Mouse (Mus musculus): Measurements from ENCODE around the gene Aoc3. TPM values are rescaled to one million over a fixed set of nuclear protein-coding genes. Genes with fewer than 3 reads are reported as not detected.
A peak's percentile ranks its signal among the peaks of the same experiment; 100 is the strongest.

Gene Aoc3
- polyA plus RNA-seq, 1 experiment from 2014 or later: not detected

DNA sequence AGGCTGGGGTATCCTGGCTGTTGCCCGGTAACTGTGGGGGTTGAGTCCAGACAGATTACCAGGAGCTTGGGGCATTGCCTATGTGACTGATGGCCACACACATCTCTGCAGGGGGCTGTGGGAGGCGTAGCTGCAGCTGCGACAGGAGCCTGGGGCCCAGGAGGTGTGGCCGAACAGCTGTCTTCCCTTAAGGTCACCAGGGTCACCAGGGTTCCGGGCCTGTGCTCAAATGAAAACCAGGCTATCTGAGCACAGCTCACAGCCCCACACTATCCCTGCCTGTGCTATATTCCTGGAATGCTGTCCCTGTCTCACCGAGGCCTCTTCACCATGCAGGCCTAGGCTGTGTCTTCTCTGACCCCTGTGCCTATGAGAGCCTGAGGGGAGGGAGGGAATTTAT is 4.1 kb downstream of the Aoc3 start:
- WGBS: 6% methylated on average over 6 of the region's 6 CpGs

DNA sequence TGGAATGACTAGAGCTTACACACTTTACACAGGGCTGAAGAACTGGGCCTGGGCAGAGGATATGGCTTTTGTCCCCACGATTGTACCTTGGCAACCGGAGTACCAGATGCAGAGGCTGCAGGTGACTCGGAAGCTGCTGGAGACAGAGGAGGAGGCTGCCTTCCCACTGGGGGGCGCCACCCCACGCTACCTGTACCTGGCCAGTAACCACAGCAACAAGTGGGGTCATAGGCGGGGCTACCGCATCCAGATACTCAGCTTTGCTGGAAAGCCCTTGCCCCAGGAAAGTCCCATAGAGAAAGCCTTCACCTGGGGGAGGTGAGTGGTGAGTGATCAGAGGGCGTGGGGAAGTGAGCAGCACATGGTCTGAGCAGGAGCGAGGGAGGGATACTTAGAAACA is 5.3 kb downstream of the Aoc3 start:
- no peaks in the 10 kb centered on the region for H3K36me3 ChIP-seq (ENCODE audit: control insufficient read depth, insufficient read depth, low read length)
- DNase-seq (ENCODE audit: low spot score) (no peak), ATAC-seq (ENCODE audit: low FRiP score) (no peak)
- no peaks in the 10 kb centered on the region for H3K9me3 ChIP-seq (ENCODE audit: control insufficient read depth, low read length)
- H3K4me1 ChIP-seq (replicated peaks; ENCODE audit: control insufficient read depth, insufficient read depth, low read length): no peaks in the 10 kb centered on the region; the same call in none of the 2 replicates
- H3K4me3 ChIP-seq (ENCODE audit: low read depth, low read length): no peak overlapping the region
- H3K27ac ChIP-seq (ENCODE audit: low read depth, low read length): no peak overlapping the region
- WGBS: 88% methylated on average over 9 of the region's 9 CpGs
- no peak overlapping the region for H3K9ac ChIP-seq (ENCODE audit: low read depth, low read length)
- H3K4me2 ChIP-seq (replicated peaks; ENCODE audit: low read depth, low read length): no peak overlapping the region
- no peaks in the 10 kb centered on the region for H3K27me3 ChIP-seq (ENCODE audit: control insufficient read depth, insufficient read depth, low read length)

More for the DNA sequence above, 4.1 kb downstream of the Aoc3 start:
- Histone ChIP-seq H3K4me3 (ENCODE audit: low read depth, low read length) (no peak overlapping the region), H3K4me1 (replicated peaks; ENCODE audit: control insufficient read depth, insufficient read depth, low read length) (no peaks in the 10 kb centered on the region; the same call in none of the 2 replicates), H3K4me2 (replicated peaks; ENCODE audit: low read depth, low read length) (no peak overlapping the region), H3K27ac (ENCODE audit: low read depth, low read length) (peak overlapping the region; percentile 62), H3K27me3 (ENCODE audit: control insufficient read depth, insufficient read depth, low read length) (no peaks in the 10 kb centered on the region), H3K36me3 (ENCODE audit: control insufficient read depth, insufficient read depth, low read length) (no peaks in the 10 kb centered on the region), H3K9me3 (ENCODE audit: control insufficient read depth, low read length) (no peaks in the 10 kb centered on the region), H3K9ac (ENCODE audit: low read depth, low read length) (no peak overlapping the region)
- DNase-seq (ENCODE audit: low spot score) (peak; percentile 62), ATAC-seq (ENCODE audit: low FRiP score) (no peak)

DNA sequence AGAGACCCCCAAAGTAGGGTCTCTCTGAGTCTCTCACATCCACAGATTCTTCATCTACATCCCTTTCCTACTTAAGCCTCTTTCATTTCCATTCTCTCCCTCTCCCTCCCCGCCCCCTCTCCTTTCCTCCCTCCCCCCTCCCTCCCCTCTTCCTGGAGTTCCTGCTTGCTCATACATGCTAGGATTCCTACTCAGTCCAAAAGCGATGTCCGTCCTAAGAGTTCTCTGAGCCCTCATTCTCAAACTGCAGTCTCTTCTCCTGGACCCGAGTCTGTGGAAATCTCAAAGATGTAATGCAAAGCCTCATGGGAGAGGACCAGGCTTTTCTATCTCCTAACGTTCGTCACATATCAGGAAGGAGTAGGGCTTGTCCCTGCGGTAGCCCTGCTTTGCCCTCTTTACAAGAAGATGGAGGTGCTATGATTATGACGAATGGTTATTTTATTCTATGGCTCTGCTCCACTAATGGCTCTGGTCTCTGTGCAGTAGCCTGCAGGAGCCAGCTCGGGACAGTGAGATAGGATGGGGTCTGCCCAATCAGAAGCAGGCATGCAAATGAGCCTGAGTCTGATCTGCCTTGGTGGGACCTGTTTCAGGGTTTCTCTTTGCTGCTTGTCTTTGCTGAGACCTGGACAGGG is 7.8 kb downstream of the Aoc3 start:
- H3K27ac ChIP-seq (ENCODE audit: low read depth, low read length): peak overlapping the region; percentile 37; the same call in 1 of the 2 replicates
- WGBS: 2% methylated on average over 8 of the region's 9 CpGs
- DNase-seq (ENCODE audit: low spot score): peak; percentile 70
- no peaks in the 10 kb centered on the region for H3K27me3 ChIP-seq (ENCODE audit: control insufficient read depth, insufficient read depth, low read length)
- peak overlapping the region; percentile 30 for H3K4me3 ChIP-seq (ENCODE audit: low read depth, low read length)
- H3K4me1 ChIP-seq (replicated peaks; ENCODE audit: control insufficient read depth, insufficient read depth, low read length): no peaks in the 10 kb centered on the region; the same call in none of the 2 replicates
- peak overlapping the region; percentile 32; the same call in 1 of the 2 replicates for H3K9ac ChIP-seq (ENCODE audit: low read depth, low read length)
- H3K36me3 ChIP-seq (ENCODE audit: control insufficient read depth, insufficient read depth, low read length): no peaks in the 10 kb centered on the region
- no peaks in the 10 kb centered on the region for H3K9me3 ChIP-seq (ENCODE audit: control insufficient read depth, low read length)
- ATAC-seq (ENCODE audit: low FRiP score): peak; percentile 87
- H3K4me2 ChIP-seq (replicated peaks; ENCODE audit: low read depth, low read length): peak overlapping the region; percentile 49

DNA sequence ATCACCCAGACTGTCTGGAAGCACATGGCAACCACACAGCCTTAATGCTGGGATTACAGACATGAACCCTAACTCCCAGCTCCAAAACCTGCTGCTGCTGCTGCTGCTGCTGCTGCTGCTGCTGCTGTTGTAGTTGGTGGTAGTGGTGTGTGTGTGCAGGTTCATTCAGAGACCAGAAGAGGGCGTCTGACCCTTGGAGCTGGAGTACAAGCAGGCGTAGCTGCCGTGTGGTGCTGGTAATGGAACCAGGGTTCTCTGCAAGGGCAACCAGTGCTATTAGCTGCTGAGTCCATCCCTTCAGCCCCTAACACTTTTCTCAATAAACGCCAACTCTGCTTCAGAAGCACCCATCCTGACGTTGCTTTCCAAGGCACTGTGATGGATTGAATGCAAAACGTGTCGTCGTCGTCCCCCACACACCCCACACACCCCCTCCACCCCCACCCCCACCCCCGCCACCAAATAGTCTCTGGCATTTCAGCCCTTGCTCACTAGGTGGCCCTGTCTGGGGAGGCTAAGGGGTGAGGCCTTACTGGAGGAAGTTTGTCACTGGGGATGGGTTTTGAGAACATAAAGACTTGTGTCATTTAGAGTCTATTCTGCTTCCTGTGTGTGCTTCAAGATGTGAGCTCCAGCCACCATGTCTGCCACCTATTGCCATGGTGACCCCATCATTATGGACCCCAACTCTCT is 16.8 kb downstream of the Aoc3 start:
- H3K4me2 ChIP-seq (replicated peaks; ENCODE audit: low read depth, low read length): no peak overlapping the region
- DNase-seq (ENCODE audit: low spot score): no peak
- 71% methylated on average over 10 of the region's 10 CpGs for WGBS
- H3K36me3 ChIP-seq (ENCODE audit: control insufficient read depth, insufficient read depth, low read length): no peaks in the 10 kb centered on the region
- no peak for ATAC-seq (ENCODE audit: low FRiP score)
- H3K27me3 ChIP-seq (ENCODE audit: control insufficient read depth, insufficient read depth, low read length): no peaks in the 10 kb centered on the region
- H3K9me3 ChIP-seq (ENCODE audit: control insufficient read depth, low read length): no peaks in the 10 kb centered on the region
- H3K4me1 ChIP-seq (replicated peaks; ENCODE audit: control insufficient read depth, insufficient read depth, low read length): no peaks in the 10 kb centered on the region
- no peak overlapping the region for H3K9ac ChIP-seq (ENCODE audit: low read depth, low read length)
- no peak overlapping the region for H3K4me3 ChIP-seq (ENCODE audit: low read depth, low read length)
- no peak overlapping the region for H3K27ac ChIP-seq (ENCODE audit: low read depth, low read length)

DNA sequence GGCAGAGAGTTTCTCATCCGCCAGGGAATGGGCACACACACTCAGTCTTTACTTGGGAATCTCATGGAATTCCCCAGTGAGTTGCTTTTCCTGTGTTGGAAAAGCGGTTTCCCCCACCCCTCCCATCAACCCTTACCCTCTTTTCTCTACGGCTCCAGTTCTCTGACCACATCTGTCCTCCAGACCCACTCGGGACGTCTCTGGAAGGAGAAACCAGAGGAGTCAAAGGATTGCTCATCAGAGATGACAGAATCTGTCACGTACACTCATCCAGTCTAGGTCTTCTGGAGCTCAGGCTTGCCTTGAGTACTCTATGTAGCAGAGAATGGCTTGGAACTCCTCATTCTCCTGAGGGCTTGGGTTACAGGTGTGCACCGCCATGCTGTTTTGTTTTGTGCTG is 18.4 kb downstream of the Aoc3 start:
- no peak overlapping the region for H3K4me2 ChIP-seq (replicated peaks; ENCODE audit: low read depth, low read length)
- H3K9me3 ChIP-seq (ENCODE audit: control insufficient read depth, low read length): no peaks in the 10 kb centered on the region
- no peak overlapping the region for H3K27ac ChIP-seq (ENCODE audit: low read depth, low read length)
- ATAC-seq (ENCODE audit: low FRiP score) (no peak), DNase-seq (ENCODE audit: low spot score) (no peak)
- no peaks in the 10 kb centered on the region for H3K27me3 ChIP-seq (ENCODE audit: control insufficient read depth, insufficient read depth, low read length)
- no peaks in the 10 kb centered on the region for H3K4me1 ChIP-seq (replicated peaks; ENCODE audit: control insufficient read depth, insufficient read depth, low read length)
- no peaks in the 10 kb centered on the region for H3K36me3 ChIP-seq (ENCODE audit: control insufficient read depth, insufficient read depth, low read length)
- H3K4me3 ChIP-seq (ENCODE audit: low read depth, low read length): no peak overlapping the region
- 66% methylated on average over 7 of the region's 7 CpGs for WGBS
- H3K9ac ChIP-seq (ENCODE audit: low read depth, low read length): no peak overlapping the region

DNA sequence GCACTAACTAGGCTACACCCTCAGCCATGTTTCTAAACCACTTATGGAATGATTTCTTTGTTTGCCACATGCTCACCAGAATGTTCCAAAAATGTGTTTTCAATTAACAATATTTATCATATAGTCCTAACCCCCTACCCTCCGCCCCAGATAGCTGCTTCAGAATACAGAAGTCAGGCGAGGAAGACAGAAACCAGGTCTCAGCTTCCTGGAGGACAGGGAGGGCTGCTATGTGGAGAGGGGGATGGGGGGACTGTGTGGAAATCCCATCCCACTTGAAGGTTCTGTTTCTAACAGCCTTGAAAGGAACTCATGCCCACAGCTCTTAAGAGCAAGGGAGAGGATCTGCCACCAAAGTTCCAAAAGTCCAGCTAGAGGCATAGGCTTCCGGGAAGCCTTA is 18.8 kb downstream of the Aoc3 start:
- WGBS: 92% methylated on average over 3 of the region's 3 CpGs
- Histone ChIP-seq H3K27me3 (ENCODE audit: control insufficient read depth, insufficient read depth, low read length) (no peaks in the 10 kb centered on the region), H3K27ac (ENCODE audit: low read depth, low read length) (no peak overlapping the region), H3K4me1 (replicated peaks; ENCODE audit: control insufficient read depth, insufficient read depth, low read length) (no peaks in the 10 kb centered on the region), H3K9ac (ENCODE audit: low read depth, low read length) (no peak overlapping the region), H3K4me2 (replicated peaks; ENCODE audit: low read depth, low read length) (no peak overlapping the region), H3K9me3 (ENCODE audit: control insufficient read depth, low read length) (no peaks in the 10 kb centered on the region), H3K4me3 (ENCODE audit: low read depth, low read length) (no peak overlapping the region), H3K36me3 (ENCODE audit: control insufficient read depth, insufficient read depth, low read length) (no peaks in the 10 kb centered on the region)
- no peak for ATAC-seq (ENCODE audit: low FRiP score)
- DNase-seq (ENCODE audit: low spot score): no peak

DNA sequence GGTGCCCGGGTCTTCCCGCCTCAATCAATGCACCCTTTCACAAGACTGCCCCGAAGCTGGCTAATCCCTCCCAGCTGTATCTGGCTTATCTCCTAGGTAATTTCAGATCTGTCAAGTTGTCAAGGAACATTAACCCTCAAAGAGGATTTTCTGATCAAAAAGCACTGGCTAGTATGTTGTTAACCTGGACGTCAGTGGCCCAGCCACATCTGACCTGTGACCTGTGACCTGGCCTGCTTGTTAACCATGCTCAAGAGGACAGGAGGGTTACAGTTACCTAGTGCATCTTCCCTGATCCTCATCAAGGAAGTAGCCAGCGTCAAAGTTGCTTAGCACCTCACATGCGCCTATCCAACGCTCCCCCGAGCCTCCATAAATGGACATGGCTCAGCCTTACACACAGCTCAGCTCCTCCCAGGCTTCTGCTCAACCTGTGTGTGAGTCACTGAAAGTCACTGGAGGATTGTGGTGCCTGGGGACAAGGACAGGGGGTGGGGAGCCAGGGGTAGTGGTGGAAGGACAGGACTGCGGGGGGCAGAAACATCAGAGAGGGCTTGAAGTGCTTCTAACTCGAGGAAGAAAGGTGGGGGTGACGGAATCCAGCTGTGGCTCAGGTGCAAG is 20.8 kb downstream of the Aoc3 start:
- Histone ChIP-seq H3K9me3 (ENCODE audit: control insufficient read depth, low read length) (no peaks in the 10 kb centered on the region), H3K4me1 (replicated peaks; ENCODE audit: control insufficient read depth, insufficient read depth, low read length) (no peaks in the 10 kb centered on the region), H3K27ac (ENCODE audit: low read depth, low read length) (no peak overlapping the region), H3K27me3 (ENCODE audit: control insufficient read depth, insufficient read depth, low read length) (no peaks in the 10 kb centered on the region), H3K9ac (ENCODE audit: low read depth, low read length) (no peak overlapping the region), H3K4me2 (replicated peaks; ENCODE audit: low read depth, low read length) (no peak overlapping the region), H3K4me3 (ENCODE audit: low read depth, low read length) (no peak overlapping the region), H3K36me3 (ENCODE audit: control insufficient read depth, insufficient read depth, low read length) (no peaks in the 10 kb centered on the region)
- DNase-seq (ENCODE audit: low spot score) (no peak), ATAC-seq (ENCODE audit: low FRiP score) (no peak)
- WGBS: 70% methylated on average over 11 of the region's 11 CpGs

DNA sequence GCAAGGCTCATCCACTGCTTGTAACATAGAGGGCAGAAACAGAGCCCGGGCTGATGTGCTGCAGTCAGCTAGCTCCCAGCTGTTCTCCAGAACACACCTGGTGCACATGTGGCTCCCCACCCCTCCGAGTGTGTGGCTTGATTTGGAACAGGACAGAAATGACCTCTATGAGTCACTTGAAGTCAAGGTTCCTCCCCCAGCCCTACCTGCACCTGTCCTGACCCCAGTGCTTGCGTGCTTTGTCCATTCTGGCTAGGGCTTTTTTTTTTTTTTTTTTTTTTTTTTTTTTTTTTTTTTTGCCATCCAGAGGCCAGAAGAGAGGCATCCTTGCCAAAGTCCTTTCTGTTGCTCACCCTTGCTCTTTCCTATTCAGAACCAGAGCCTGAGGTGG is 21.3 kb downstream of the Aoc3 start:
- Histone ChIP-seq H3K27ac (ENCODE audit: low read depth, low read length) (no peak overlapping the region), H3K4me2 (replicated peaks; ENCODE audit: low read depth, low read length) (no peak overlapping the region), H3K36me3 (ENCODE audit: control insufficient read depth, insufficient read depth, low read length) (no peaks in the 10 kb centered on the region), H3K9me3 (ENCODE audit: control insufficient read depth, low read length) (no peaks in the 10 kb centered on the region), H3K4me1 (replicated peaks; ENCODE audit: control insufficient read depth, insufficient read depth, low read length) (no peaks in the 10 kb centered on the region), H3K4me3 (ENCODE audit: low read depth, low read length) (no peak overlapping the region), H3K27me3 (ENCODE audit: control insufficient read depth, insufficient read depth, low read length) (no peaks in the 10 kb centered on the region), H3K9ac (ENCODE audit: low read depth, low read length) (no peak overlapping the region)
- 81% methylated on average over 3 of the region's 3 CpGs for whole genome bisulfite sequencing
- ATAC-seq (ENCODE audit: low FRiP score): no peak
- DNase-seq (ENCODE audit: low spot score): no peak
